Mouse (Mus musculus) heart, embryonic 11.5 days (tissue): Measurements from ENCODE around the gene Fam184b. TPM values are rescaled to one million over a fixed set of nuclear protein-coding genes. Genes with fewer than 3 reads are reported as not detected.

Experiments used
- ATAC-seq: fragments of 200-750 bp; cut with Nextera tagmentation; replicated peaks from 2 replicates; pipeline ENCODE4 v1.8.0; 2017; ENCODE audit warnings: moderate library complexity; ENCODE audit not compliant: insufficient number of reproducible peaks, low FRiP score, low TSS enrichment
- H3K27ac ChIP-seq: fragments of 300-500 bp; sonication (generic); 2 replicates; pipeline ENCODE4 v1.5.1; 2014; ENCODE audit warnings: mild to moderate bottlenecking, low read depth, low read length
- H3K27me3 ChIP-seq: fragments of 300-500 bp; sonication (generic); 2 replicates; pipeline ENCODE4 v1.6.1; 2014; ENCODE audit warnings: mild to moderate bottlenecking, low read length, mixed read lengths; ENCODE audit not compliant: control insufficient read depth, insufficient read depth
- H3K36me3 ChIP-seq: fragments of 300-500 bp; sonication (generic); 2 replicates; pipeline ENCODE4 v1.6.1; 2014; ENCODE audit warnings: mild to moderate bottlenecking, low read length, moderate library complexity, mixed read lengths; ENCODE audit not compliant: control insufficient read depth, insufficient read depth
- H3K4me1 ChIP-seq: fragments of 300-500 bp; sonication (generic); 2 replicates; pipeline ENCODE4 v1.6.1; 2014; ENCODE audit warnings: low read length; ENCODE audit not compliant: control insufficient read depth, insufficient read depth
- H3K4me2 ChIP-seq: fragments of 300-500 bp; sonication (generic); 2 replicates; pipeline ENCODE4 v1.6.1; 2014; ENCODE audit warnings: mild to moderate bottlenecking, moderate library complexity
- H3K4me3 ChIP-seq: fragments of 300-500 bp; sonication (generic); 2 replicates; pipeline ENCODE4 v1.5.1; 2014; ENCODE audit warnings: low read depth, low read length
- H3K9ac ChIP-seq: fragments of 300-500 bp; sonication (generic); 2 replicates; pipeline ENCODE4 v1.6.1; 2014; ENCODE audit warnings: mild to moderate bottlenecking, low read depth, low read length, moderate library complexity
- H3K9me3 ChIP-seq: fragments of 300-500 bp; sonication (generic); replicated peaks from 2 replicates; pipeline ENCODE4 v1.6.1; 2016; ENCODE audit warnings: low read length; ENCODE audit not compliant: control insufficient read depth
- WGBS: fragments of 180-500 bp; shearing (Covaris S2); extraction: QIAGEN DNeasy Blood & Tissue Kit; methylation state at CpG from one replicate; pipeline ENCODE4 v1.1.7; 2014; ENCODE audit not compliant: insufficient replicate concordance; 5-methylcytosine and 5-hydroxymethylcytosine counted together
- polyA plus RNA-seq: library from polyadenylated mRNA; unstranded; fragments of >200 nt; fragmentation: Nextera tagmentation; extraction: Ambion mirVana; gene quantifications from 2 replicates; pipeline ENCODE4 v1.2.1, GENCODE M21; 2014

The Fam184b gene
- polyA plus RNA-seq, 1 experiment from 2014 or later, result 0.06 TPM

- H3K4me3 ChIP-seq, result no peak overlapping the region
- H3K9me3 ChIP-seq, result no peaks in the 10 kb centered on the region
- H3K4me1 ChIP-seq, result no peaks in the 10 kb centered on the region
- WGBS, result 78% methylated on average over 8 of the region's 8 CpGs
- H3K36me3 ChIP-seq, result no peaks in the 10 kb centered on the region
- H3K9ac ChIP-seq, result no peak overlapping the region
- no peak overlapping the region for H3K27ac ChIP-seq
- no peak overlapping the region for H3K4me2 ChIP-seq
- no peak for ATAC-seq
- no peaks in the 10 kb centered on the region for H3K27me3 ChIP-seq
Observed at GRCm38 (mm10) chr5:45584601-45585000, 54.8 kb downstream of the Fam184b start.

- Histone ChIP-seq H3K4me2 (no peak overlapping the region), H3K27me3 (no peaks in the 10 kb centered on the region), H3K4me3 (no peak overlapping the region), H3K27ac (no peak overlapping the region), H3K4me1 (no peaks in the 10 kb centered on the region), H3K9ac (no peak overlapping the region), H3K36me3 (no peaks in the 10 kb centered on the region), H3K9me3 (no peaks in the 10 kb centered on the region)
- 74% methylated on average over 10 of the region's 10 CpGs for WGBS
- ATAC-seq, result no peak
Observed at GRCm38 (mm10) chr5:45580279-45580678, 59.1 kb downstream of the Fam184b start.

- no peak overlapping the region for H3K27ac ChIP-seq
- H3K4me3 ChIP-seq, result no peak overlapping the region
- no peaks in the 10 kb centered on the region for H3K4me1 ChIP-seq
- no peaks in the 10 kb centered on the region for H3K9me3 ChIP-seq
- H3K27me3 ChIP-seq, result no peaks in the 10 kb centered on the region
- no peak for ATAC-seq
- 80% methylated on average over 1 of the region's 1 CpGs for WGBS
- H3K4me2 ChIP-seq, result no peak overlapping the region
- H3K36me3 ChIP-seq, result no peaks in the 10 kb centered on the region
- no peak overlapping the region for H3K9ac ChIP-seq
Observed at GRCm38 (mm10) chr5:45577376-45577775, 62.0 kb downstream of the Fam184b start.

- no peak overlapping the region for H3K9ac ChIP-seq
- WGBS, result 75% methylated on average over 3 of the region's 3 CpGs
- no peak overlapping the region for H3K27ac ChIP-seq
Observed at GRCm38 (mm10) chr5:45576716-45577115, 62.7 kb downstream of the Fam184b start.

GRCm38 (mm10) chr5:45572816-45573215, 66.6 kb downstream of the Fam184b start:
- Histone ChIP-seq H3K9ac (no peak overlapping the region), H3K9me3 (no peaks in the 10 kb centered on the region), H3K36me3 (no peaks in the 10 kb centered on the region), H3K27ac (no peak overlapping the region), H3K4me2 (no peak overlapping the region), H3K4me1 (no peaks in the 10 kb centered on the region), H3K4me3 (no peak overlapping the region), H3K27me3 (no peaks in the 10 kb centered on the region)
- no peak for ATAC-seq
- WGBS, result 67% methylated on average over 5 of the region's 5 CpGs

More at GRCm38 (mm10) chr5:45576716-45577115, 62.7 kb downstream of the Fam184b start:
- Histone ChIP-seq H3K9me3 (no peaks in the 10 kb centered on the region), H3K4me2 (no peak overlapping the region), H3K27me3 (no peaks in the 10 kb centered on the region), H3K4me1 (no peaks in the 10 kb centered on the region), H3K4me3 (no peak overlapping the region), H3K36me3 (no peaks in the 10 kb centered on the region)
- ATAC-seq, result no peak

GRCm38 (mm10) chr5:45565829-45566228, 73.6 kb downstream of the Fam184b start:
- H3K36me3 ChIP-seq, result no peaks in the 10 kb centered on the region
- no peak for ATAC-seq
- no peak overlapping the region for H3K4me3 ChIP-seq
- no peaks in the 10 kb centered on the region for H3K27me3 ChIP-seq
- H3K9me3 ChIP-seq, result no peaks in the 10 kb centered on the region
- H3K9ac ChIP-seq, result no peak overlapping the region
- H3K4me2 ChIP-seq, result no peak overlapping the region
- WGBS, result 83% methylated on average over 1 of the region's 1 CpGs
- H3K4me1 ChIP-seq, result no peaks in the 10 kb centered on the region
- no peak overlapping the region for H3K27ac ChIP-seq

GRCm38 (mm10) chr5:45564054-45564453, 75.4 kb downstream of the Fam184b start:
- no peaks in the 10 kb centered on the region for H3K9me3 ChIP-seq
- ATAC-seq, result no peak
- H3K36me3 ChIP-seq, result no peaks in the 10 kb centered on the region
- no peaks in the 10 kb centered on the region for H3K4me1 ChIP-seq
- no peak overlapping the region for H3K4me3 ChIP-seq
- no peaks in the 10 kb centered on the region for H3K27me3 ChIP-seq
- 53% methylated on average over 6 of the region's 6 CpGs for WGBS
- H3K27ac ChIP-seq, result no peak overlapping the region
- no peak overlapping the region for H3K4me2 ChIP-seq
- H3K9ac ChIP-seq, result no peak overlapping the region

GRCm38 (mm10) chr5:45549586-45549985, 89.8 kb downstream of the Fam184b start:
- H3K4me2 ChIP-seq, result no peak overlapping the region
- no peak for ATAC-seq

GRCm38 (mm10) chr5:45543374-45543773, 96.0 kb downstream of the Fam184b start:
- H3K4me3 ChIP-seq, result no peak overlapping the region
- WGBS, result 49% methylated on average over 5 of the region's 5 CpGs
- H3K4me2 ChIP-seq, result no peak overlapping the region
- no peak overlapping the region for H3K27ac ChIP-seq
- no peaks in the 10 kb centered on the region for H3K9me3 ChIP-seq
- H3K9ac ChIP-seq, result no peak overlapping the region
- no peaks in the 10 kb centered on the region for H3K36me3 ChIP-seq
- no peaks in the 10 kb centered on the region for H3K27me3 ChIP-seq
- no peaks in the 10 kb centered on the region for H3K4me1 ChIP-seq
- no peak for ATAC-seq

More at GRCm38 (mm10) chr5:45549586-45549985, 89.8 kb downstream of the Fam184b start:
- no peak overlapping the region for H3K27ac ChIP-seq
- no peak overlapping the region for H3K9ac ChIP-seq
- no peaks in the 10 kb centered on the region for H3K36me3 ChIP-seq
- WGBS, result 83% methylated on average over 1 of the region's 1 CpGs
- no peak overlapping the region for H3K4me3 ChIP-seq
- no peaks in the 10 kb centered on the region for H3K4me1 ChIP-seq
- no peaks in the 10 kb centered on the region for H3K9me3 ChIP-seq
- H3K27me3 ChIP-seq, result no peaks in the 10 kb centered on the region
